ENCODE assay signal across 8 mouse cellular contexts in genomic region chr3:148987591-148988292, GRCm38 (mm10). TPM values are rescaled to one million over a fixed set of nuclear protein-coding genes. Genes with fewer than 3 reads are reported as not detected.
DNase-seq lines count a peak whose midpoint lies in the region; ATAC-seq and TF ChIP-seq lines count a peak whose summit lies in the region.

No protein-coding gene starts in this region.

- TF ChIP-seq EP300 in heart, postnatal 0 days (IDR thresholded peaks at IDR 0.05; ENCODE audit: low read depth) = no peak

- no peaks in the 10 kb centered on the region for H3K27me3 ChIP-seq in C2C12 (ENCODE audit: control insufficient read depth, insufficient read depth, insufficient read length)
- H3K27me3 ChIP-seq in forebrain, embryonic 13.5 days = no peaks in the 10 kb centered on the region
- no peaks in the 10 kb centered on the region for H3K27me3 ChIP-seq in heart, postnatal 0 days (ENCODE audit: control insufficient read depth, insufficient read depth, low read length)
- no peaks in the 10 kb centered on the region for H3K27me3 ChIP-seq in lung, embryonic 14.5 days (ENCODE audit: insufficient read depth, low read length)
- H3K27me3 ChIP-seq in neural tube, embryonic 15.5 days (replicated peaks) = no peaks in the 10 kb centered on the region
- peaks cover 21% of the 10 kb centered on the region for H3K27me3 ChIP-seq in thymus, adult 2 months (ENCODE audit: control insufficient read depth, insufficient read depth, low read length)

- peak; percentile 93 for DNase-seq in brain, embryonic 14.5 days (ENCODE audit: low read depth)
- DNase-seq in heart, postnatal 0 days (ENCODE audit: low spot score) = peak; percentile 88
- DNase-seq in kidney, postnatal 36 days = peak; percentile 84 to 91
- peak; percentile 93 for DNase-seq in lung, embryonic 14.5 days
- peak; percentile 14 for DNase-seq in thymus, adult 2 months

- WGBS in forebrain, embryonic 13.5 days = under 1% methylated on average over 44 of the region's 45 CpGs
- under 1% methylated on average over 45 of the region's 45 CpGs for WGBS in heart, postnatal 0 days
- WGBS in lung, embryonic 14.5 days = under 1% methylated on average over 45 of the region's 45 CpGs
- WGBS in neural tube, embryonic 15.5 days = 1% methylated on average over 45 of the region's 45 CpGs
- under 1% methylated on average over 45 of the region's 45 CpGs for WGBS in thymus, adult 2 months

- H3K4me3 ChIP-seq in C2C12 (ENCODE audit: insufficient read depth, poor library complexity, severe bottlenecking) = peak overlapping the region; percentile 71
- H3K4me3 ChIP-seq in forebrain, embryonic 13.5 days = peak overlapping the region; percentile 95
- H3K4me3 ChIP-seq in heart, postnatal 0 days (ENCODE audit: low read depth, low read length) = peak overlapping the region; percentile 98
- peak overlapping the region; percentile 92 for H3K4me3 ChIP-seq in lung, embryonic 14.5 days (ENCODE audit: low read depth, low read length)
- H3K4me3 ChIP-seq in neural tube, embryonic 15.5 days (replicated peaks) = peak overlapping the region; percentile 94
- H3K4me3 ChIP-seq in thymus, adult 2 months (ENCODE audit: control insufficient read depth, insufficient read depth, low read length) = peak overlapping the region; percentile 52

- H3K79me3 ChIP-seq in C2C12 (ENCODE audit: low read depth) = peaks cover 28% of the 10 kb centered on the region

- H3K27ac ChIP-seq in forebrain, embryonic 13.5 days = peak overlapping the region; percentile 100
- peak overlapping the region; percentile 93 for H3K27ac ChIP-seq in heart, postnatal 0 days (ENCODE audit: low read depth)
- peak overlapping the region; percentile 100 for H3K27ac ChIP-seq in lung, embryonic 14.5 days (ENCODE audit: low read depth)
- peak overlapping the region; percentile 99 for H3K27ac ChIP-seq in neural tube, embryonic 15.5 days (replicated peaks)
- H3K27ac ChIP-seq in thymus, adult 2 months (ENCODE audit: control insufficient read depth, insufficient read depth, low read length) = no peak overlapping the region

- peaks cover 45% of the 10 kb centered on the region for H3K4me1 ChIP-seq in forebrain, embryonic 13.5 days
- H3K4me1 ChIP-seq in heart, postnatal 0 days (ENCODE audit: control insufficient read depth, insufficient read depth) = peaks cover 35% of the 10 kb centered on the region
- H3K4me1 ChIP-seq in lung, embryonic 14.5 days (ENCODE audit: insufficient read depth) = peaks cover 9% of the 10 kb centered on the region
- peaks cover 29% of the 10 kb centered on the region for H3K4me1 ChIP-seq in neural tube, embryonic 15.5 days
- H3K4me1 ChIP-seq in thymus, adult 2 months (replicated peaks; ENCODE audit: control insufficient read depth, insufficient read depth, low read length) = peaks cover 15% of the 10 kb centered on the region; the same call in 1 of the 2 replicates

- peak; percentile 96 for TF ChIP-seq CTCF in C2C12 (IDR thresholded peaks at IDR 0.05; ENCODE audit: control insufficient read depth, insufficient read depth, insufficient read length)
- peak; percentile 68 for TF ChIP-seq CTCF in brain, embryonic 14.5 days (IDR thresholded peaks at IDR 0.05; ENCODE audit: borderline replicate concordance, extremely low read depth, insufficient read depth, insufficient read length)
- TF ChIP-seq CTCF in heart, postnatal 0 days (IDR thresholded peaks at IDR 0.05; ENCODE audit: low read depth) = peak; percentile 75
- TF ChIP-seq CTCF in lung, embryonic 14.5 days (IDR thresholded peaks at IDR 0.05; ENCODE audit: low read depth) = peak; percentile 74
- no peak for TF ChIP-seq CTCF in thymus, adult 2 months (IDR thresholded peaks at IDR 0.05; ENCODE audit: borderline replicate concordance, control insufficient read depth, extremely low read depth, insufficient read depth, low read length, poor library complexity)

- TF ChIP-seq POLR2A in brain, embryonic 14.5 days (IDR thresholded peaks at IDR 0.05; ENCODE audit: borderline replicate concordance, extremely low read depth, insufficient read depth, insufficient read length, poor library complexity, severe bottlenecking) = no peak
- no peak for TF ChIP-seq POLR2A in thymus, adult 2 months (IDR thresholded peaks at IDR 0.05; ENCODE audit: control insufficient read depth, extremely low read depth, insufficient read depth, low read length, poor library complexity)

- peak; percentile 62 for ATAC-seq in forebrain, embryonic 13.5 days
- ATAC-seq in heart, postnatal 0 days (ENCODE audit: insufficient read depth, low read depth) = peak; percentile 57
- ATAC-seq in lung, embryonic 14.5 days (ENCODE audit: insufficient read depth) = peak; percentile 55
- ATAC-seq in neural tube, embryonic 15.5 days (ENCODE audit: low FRiP score) = peak; percentile 58

- peak overlapping the region; percentile 63 for H3ac ChIP-seq in C2C12 (ENCODE audit: control insufficient read depth, insufficient read length, low read depth)

- no peaks in the 10 kb centered on the region for H3K9me3 ChIP-seq in forebrain, embryonic 13.5 days (replicated peaks)
- H3K9me3 ChIP-seq in heart, postnatal 0 days (replicated peaks; ENCODE audit: control insufficient read depth, low read length) = no peaks in the 10 kb centered on the region
- H3K9me3 ChIP-seq in lung, embryonic 14.5 days (ENCODE audit: low read depth, low read length) = no peaks in the 10 kb centered on the region
- no peaks in the 10 kb centered on the region for H3K9me3 ChIP-seq in neural tube, embryonic 15.5 days (replicated peaks)

- H3K9ac ChIP-seq in forebrain, embryonic 13.5 days = peak overlapping the region; percentile 97
- peak overlapping the region; percentile 95 for H3K9ac ChIP-seq in heart, postnatal 0 days (replicated peaks; ENCODE audit: low read depth, low read length)
- peak overlapping the region; percentile 96 for H3K9ac ChIP-seq in lung, embryonic 14.5 days
- peak overlapping the region; percentile 99 for H3K9ac ChIP-seq in neural tube, embryonic 15.5 days (replicated peaks)

- H3K4me2 ChIP-seq in forebrain, embryonic 13.5 days = peak overlapping the region; percentile 88
- H3K4me2 ChIP-seq in heart, postnatal 0 days (ENCODE audit: low read depth, low read length) = peak overlapping the region; percentile 91
- peak overlapping the region; percentile 84 for H3K4me2 ChIP-seq in lung, embryonic 14.5 days
- peak overlapping the region; percentile 70 for H3K4me2 ChIP-seq in neural tube, embryonic 15.5 days

- peaks cover 64% of the 10 kb centered on the region for H3K79me2 ChIP-seq in C2C12 (ENCODE audit: control insufficient read depth, insufficient read depth)

- no peaks in the 10 kb centered on the region for H3K36me3 ChIP-seq in C2C12 (ENCODE audit: control insufficient read depth, insufficient read depth)
- H3K36me3 ChIP-seq in forebrain, embryonic 13.5 days (ENCODE audit: poor library complexity, severe bottlenecking) = no peaks in the 10 kb centered on the region
- H3K36me3 ChIP-seq in heart, postnatal 0 days (replicated peaks; ENCODE audit: control insufficient read depth, insufficient read depth, low read length) = no peaks in the 10 kb centered on the region
- no peaks in the 10 kb centered on the region for H3K36me3 ChIP-seq in lung, embryonic 14.5 days (ENCODE audit: insufficient read depth)
- H3K36me3 ChIP-seq in neural tube, embryonic 15.5 days = no peaks in the 10 kb centered on the region
- no peaks in the 10 kb centered on the region for H3K36me3 ChIP-seq in thymus, adult 2 months (ENCODE audit: control insufficient read depth, insufficient read depth, low read length)

TF ChIP-seq in C2C12, 6 proteins besides CTCF, POLR2A, EP300 and RAD21:
- TF ChIP-seq MYOD1 (IDR thresholded peaks at IDR 0.05; ENCODE audit: control insufficient read depth, insufficient read length, low read depth) = no peak
TF ChIP-seq in C2C12: peak in this region for 0.

RNA-seq across cellular contexts. Expression of gene Adgrl2, which starts 2.6 kb away (rescaled TPM):
- polyA plus RNA-seq in C2C12 (2012; fragmentation: generic; extraction: Trizol) = 19.9 TPM
- 237 and 262 TPM in 2 replicates for polyA plus RNA-seq in brain, embryonic 14.5 days (2012; rRNA removed)
- 70.1 and 76.1 TPM in 2 replicates for polyA plus RNA-seq in forebrain, embryonic 13.5 days (2015; fragmentation: Nextera tagmentation; extraction: Ambion mirVana)
- 32.7 and 59.4 TPM in 2 replicates for total RNA-seq in heart, postnatal 0 days (2014; rRNA removed; ENCODE audit: low replicate concordance)
- polyA plus RNA-seq in heart, postnatal 0 days (2015; fragmentation: Nextera tagmentation; extraction: Ambion mirVana) = 25.6 and 26.6 TPM in 2 replicates
- 83.2 and 83.3 TPM in 2 replicates for polyA plus RNA-seq in lung, embryonic 14.5 days (2014; fragmentation: Nextera tagmentation; extraction: Ambion mirVana)
- polyA plus RNA-seq in neural tube, embryonic 15.5 days (2015; fragmentation: Nextera tagmentation; extraction: Ambion mirVana) = 136 and 171 TPM in 2 replicates
- polyA plus RNA-seq in thymus, adult 2 months (2012; rRNA removed) = 7.6 and 9.7 TPM in 2 replicates

Comparison
In these comparisons a context has a peak if more than half of its experiments do, and no peak if none do; other contexts are left out.
1. DNase-seq: peak in every context shown above with its lines; median percentile 93 in brain, embryonic 14.5 days; 93 in lung, embryonic 14.5 days; 88 in heart, postnatal 0 days; 88 in kidney, postnatal 36 days; 14 in thymus, adult 2 months.